Mouse (Mus musculus): Measurements from ENCODE around the gene Ngrn. TPM values are rescaled to one million over a fixed set of nuclear protein-coding genes. Genes with fewer than 3 reads are reported as not detected.

Ngrn gene
- total and polyA plus RNA-seq, 2 experiments from 2014 or later = 50.9 to 80.6 TPM

GRCm38 (mm10) chr7:80252437-80252836 lies 8.6 kb upstream of the Ngrn start:
- DNase-seq (ENCODE audit: low spot score) (no peak), ATAC-seq (ENCODE audit: low FRiP score) (no peak)
- Histone ChIP-seq H3K4me3 (ENCODE audit: low read depth, low read length) (no peak overlapping the region), H3K9me3 (ENCODE audit: low read length) (no peaks in the 10 kb centered on the region), H3K4me1 (ENCODE audit: insufficient read depth, low read length) (no peaks in the 10 kb centered on the region), H3K27ac (ENCODE audit: low read depth, low read length) (no peak overlapping the region), H3K9ac (replicated peaks; ENCODE audit: low read length, poor library complexity, severe bottlenecking) (no peak overlapping the region), H3K27me3 (ENCODE audit: insufficient read depth, low read length) (peaks cover 17% of the 10 kb centered on the region), H3K36me3 (ENCODE audit: insufficient read depth, low read length) (no peaks in the 10 kb centered on the region), H3K4me2 (ENCODE audit: low read depth, low read length, poor library complexity, severe bottlenecking) (no peak overlapping the region)
- TF ChIP-seq CTCF (IDR thresholded peaks at IDR 0.05) = no peak
- WGBS = 80% methylated on average over 7 of the region's 7 CpGs

DNA sequence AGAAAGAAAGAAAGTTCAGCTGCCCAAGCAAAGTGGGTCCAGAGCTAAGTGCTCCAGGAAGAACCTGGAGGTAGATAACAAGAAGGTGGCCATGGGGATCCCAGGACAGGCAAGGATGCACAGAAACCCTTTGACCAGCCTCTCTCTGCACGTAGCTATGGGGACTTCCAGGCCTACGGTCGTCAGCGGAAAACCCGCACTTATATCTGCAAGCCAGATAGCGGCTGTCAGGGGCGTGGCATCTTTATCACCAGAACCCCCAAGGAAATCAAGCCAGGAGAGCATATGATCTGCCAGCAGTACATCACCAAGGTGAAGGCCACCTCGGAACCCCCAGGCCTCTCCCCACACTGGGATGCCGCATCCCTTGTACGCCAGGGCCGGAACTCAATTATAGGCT lies 8.1 kb upstream of the Ngrn start:
- no peak overlapping the region for H3K4me2 ChIP-seq (ENCODE audit: low read depth, low read length, poor library complexity, severe bottlenecking)
- DNase-seq (ENCODE audit: low spot score) (no peak), ATAC-seq (ENCODE audit: low FRiP score) (no peak)
- H3K27me3 ChIP-seq (ENCODE audit: insufficient read depth, low read length) = peaks cover 20% of the 10 kb centered on the region
- no peak overlapping the region for H3K27ac ChIP-seq (ENCODE audit: low read depth, low read length)
- H3K36me3 ChIP-seq (ENCODE audit: insufficient read depth, low read length) = no peaks in the 10 kb centered on the region
- 89% methylated on average over 11 of the region's 11 CpGs for WGBS
- no peak overlapping the region for H3K4me3 ChIP-seq (ENCODE audit: low read depth, low read length)
- H3K4me1 ChIP-seq (ENCODE audit: insufficient read depth, low read length) = no peaks in the 10 kb centered on the region
- TF ChIP-seq CTCF (IDR thresholded peaks at IDR 0.05) = no peak
- no peak overlapping the region for H3K9ac ChIP-seq (replicated peaks; ENCODE audit: low read length, poor library complexity, severe bottlenecking)
- no peaks in the 10 kb centered on the region for H3K9me3 ChIP-seq (ENCODE audit: low read length)

DNA sequence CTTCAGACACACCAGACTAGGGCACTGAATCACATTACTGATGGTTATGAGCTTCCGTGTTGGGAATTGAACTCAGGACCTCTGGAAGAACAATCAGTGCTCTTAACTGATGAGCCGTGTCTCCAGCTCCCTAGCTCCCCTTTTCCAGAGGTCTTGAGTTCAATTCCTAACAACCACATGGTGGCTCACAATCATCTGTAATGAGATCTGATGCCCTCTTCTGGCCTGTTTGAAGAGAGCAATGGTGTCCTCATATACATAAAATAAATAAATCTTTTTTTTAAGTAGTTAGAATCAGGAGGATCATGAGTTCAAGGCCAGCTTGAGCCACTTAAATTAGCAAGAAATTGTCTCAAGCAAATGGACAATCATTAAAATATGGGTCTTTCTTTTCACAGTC lies 5.0 kb upstream of the Ngrn start:
- 73% methylated on average over 2 of the region's 2 CpGs for WGBS

DNA sequence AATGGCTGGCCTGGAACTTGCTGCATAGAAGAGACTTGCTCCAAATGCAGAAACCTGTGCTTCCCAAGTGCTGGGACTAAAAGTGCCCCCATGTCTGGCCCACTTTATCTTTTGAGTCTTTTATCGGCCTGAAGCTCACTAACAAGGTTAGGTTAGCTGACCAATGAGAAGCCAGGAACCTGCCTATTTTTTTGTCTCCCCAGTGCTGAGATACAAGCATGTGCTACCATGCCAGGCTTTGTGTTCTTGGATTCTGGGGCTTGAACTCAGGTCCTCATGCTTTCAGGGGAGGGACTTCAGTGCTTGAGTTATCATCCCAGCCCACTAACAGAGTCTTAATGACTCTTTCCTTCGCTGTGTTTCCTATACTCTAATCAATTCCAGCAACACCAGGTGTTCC lies 3.3 kb upstream of the Ngrn start:
- Histone ChIP-seq H3K9ac (replicated peaks; ENCODE audit: low read length, poor library complexity, severe bottlenecking) (no peak overlapping the region), H3K9me3 (ENCODE audit: low read length) (no peaks in the 10 kb centered on the region), H3K4me2 (ENCODE audit: low read depth, low read length, poor library complexity, severe bottlenecking) (no peak overlapping the region), H3K27me3 (ENCODE audit: insufficient read depth, low read length) (peaks cover 40% of the 10 kb centered on the region), H3K27ac (ENCODE audit: low read depth, low read length) (no peak overlapping the region), H3K4me1 (ENCODE audit: insufficient read depth, low read length) (peaks cover 2% of the 10 kb centered on the region; the same call in 1 of the 2 replicates), H3K36me3 (ENCODE audit: insufficient read depth, low read length) (no peaks in the 10 kb centered on the region), H3K4me3 (ENCODE audit: low read depth, low read length) (no peak overlapping the region)
- no peak for TF ChIP-seq CTCF (IDR thresholded peaks at IDR 0.05)
- DNase-seq (ENCODE audit: low spot score) (no peak), ATAC-seq (ENCODE audit: low FRiP score) (no peak)
- WGBS = 81% methylated on average over 2 of the region's 2 CpGs

More for the DNA sequence above, 5.0 kb upstream of the Ngrn start:
- Histone ChIP-seq H3K36me3 (ENCODE audit: insufficient read depth, low read length) (no peaks in the 10 kb centered on the region), H3K27ac (ENCODE audit: low read depth, low read length) (no peak overlapping the region), H3K27me3 (ENCODE audit: insufficient read depth, low read length) (peaks cover 40% of the 10 kb centered on the region), H3K4me2 (ENCODE audit: low read depth, low read length, poor library complexity, severe bottlenecking) (no peak overlapping the region), H3K4me3 (ENCODE audit: low read depth, low read length) (no peak overlapping the region), H3K4me1 (ENCODE audit: insufficient read depth, low read length) (no peaks in the 10 kb centered on the region), H3K9ac (replicated peaks; ENCODE audit: low read length, poor library complexity, severe bottlenecking) (no peak overlapping the region), H3K9me3 (ENCODE audit: low read length) (no peaks in the 10 kb centered on the region)
- DNase-seq (ENCODE audit: low spot score) (no peak), ATAC-seq (ENCODE audit: low FRiP score) (no peak)
- TF ChIP-seq CTCF (IDR thresholded peaks at IDR 0.05) = peak; percentile 35

DNA sequence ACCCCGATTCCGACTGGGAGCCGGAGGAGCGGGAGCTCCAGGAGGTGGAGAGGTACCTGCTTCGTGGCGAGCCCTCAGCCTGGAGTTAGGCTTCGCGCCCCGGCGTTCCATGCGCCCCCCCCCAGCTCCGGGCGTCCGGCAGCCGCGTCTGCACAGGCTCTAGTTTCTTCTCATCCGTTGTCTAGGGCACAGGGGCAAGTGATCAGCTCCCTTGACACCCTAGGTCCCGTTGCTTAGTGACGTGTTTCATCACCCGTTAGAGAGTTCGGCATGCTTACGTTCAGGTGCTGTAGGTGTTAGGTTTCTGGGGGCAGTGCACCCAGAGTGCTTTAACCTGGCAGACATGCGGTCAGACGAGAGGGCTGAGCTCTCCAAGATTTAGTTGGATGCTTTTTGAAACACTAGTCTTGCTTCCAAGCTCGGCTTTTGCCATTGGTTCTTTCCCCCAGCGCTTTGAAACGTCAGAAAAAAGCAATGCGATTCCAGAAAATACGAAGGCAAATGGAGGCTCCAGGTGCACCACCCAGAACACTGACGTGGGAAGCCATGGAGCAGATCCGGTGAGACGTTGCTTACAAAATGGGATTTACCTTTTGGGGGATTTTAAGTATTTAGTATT lies 466 bp downstream of the Ngrn start:
- peaks cover 2% of the 10 kb centered on the region; the same call in 1 of the 2 replicates for H3K4me1 ChIP-seq (ENCODE audit: insufficient read depth, low read length)
- H3K9ac ChIP-seq (replicated peaks; ENCODE audit: low read length, poor library complexity, severe bottlenecking) = peak overlapping the region; percentile 92
- WGBS = 1% methylated on average over 32 of the region's 32 CpGs
- H3K4me2 ChIP-seq (ENCODE audit: low read depth, low read length, poor library complexity, severe bottlenecking) = peak overlapping the region; percentile 77
- ATAC-seq (ENCODE audit: low FRiP score) (peak; percentile 74), DNase-seq (ENCODE audit: low spot score) (peak; percentile 50)
- peak overlapping the region; percentile 82 for H3K4me3 ChIP-seq (ENCODE audit: low read depth, low read length)
- no peak for TF ChIP-seq CTCF (IDR thresholded peaks at IDR 0.05)
- peak overlapping the region; percentile 81 for H3K27ac ChIP-seq (ENCODE audit: low read depth, low read length)
- H3K27me3 ChIP-seq (ENCODE audit: insufficient read depth, low read length) = peaks cover 28% of the 10 kb centered on the region
- peaks cover 15% of the 10 kb centered on the region; the same call in 1 of the 2 replicates for H3K36me3 ChIP-seq (ENCODE audit: insufficient read depth, low read length)
- H3K9me3 ChIP-seq (ENCODE audit: low read length) = no peaks in the 10 kb centered on the region

- TF ChIP-seq CTCF (IDR thresholded peaks at IDR 0.05) = no peak
- Histone ChIP-seq H3K9me3 (ENCODE audit: low read length) (no peaks in the 10 kb centered on the region), H3K27me3 (ENCODE audit: insufficient read depth, low read length) (peaks cover 4% of the 10 kb centered on the region), H3K36me3 (ENCODE audit: insufficient read depth, low read length) (peaks cover 15% of the 10 kb centered on the region; the same call in 1 of the 2 replicates), H3K4me2 (ENCODE audit: low read depth, low read length, poor library complexity, severe bottlenecking) (no peak overlapping the region), H3K9ac (replicated peaks; ENCODE audit: low read length, poor library complexity, severe bottlenecking) (no peak overlapping the region), H3K4me3 (ENCODE audit: low read depth, low read length) (no peak overlapping the region), H3K27ac (ENCODE audit: low read depth, low read length) (no peak overlapping the region), H3K4me1 (ENCODE audit: insufficient read depth, low read length) (peaks cover 6% of the 10 kb centered on the region; the same call in 1 of the 2 replicates)
- WGBS = 93% methylated on average over 12 of the region's 12 CpGs
- DNase-seq (ENCODE audit: low spot score) (no peak), ATAC-seq (ENCODE audit: low FRiP score) (no peak)
Measured at GRCm38 (mm10) chr7:80264606-80265005, 3.6 kb downstream of the Ngrn start.
